Mouse (Mus musculus) stomach, postnatal 0 days (tissue): ENCODE results near the gene 1700023F06Rik.

Experiments used
- CTCF ChIP-seq: IDR thresholded peaks from 2 replicates; pipeline ENCODE4 v1.5.1; 2016; ENCODE audit warnings: antibody characterized with exemption, low read depth, mild to moderate bottlenecking, moderate library complexity
- EP300 ChIP-seq: optimal IDR thresholded peaks from 2 replicates; pipeline ENCODE3; 2016; ENCODE audit warnings: antibody characterized with exemption

- TF ChIP-seq CTCF = no peak
- no peak for TF ChIP-seq EP300
These were observed 29.6 kb downstream of the 1700023F06Rik start for GRCm38 (mm10) chr11:103178748-103179147.
